Mouse (Mus musculus): Measurements from ENCODE around the gene Igfbp3.
"Not testable (repeated sequence)": the region's sequence is repeated elsewhere in the genome, so short reads cannot be mapped to it uniquely, and the experiment has no call there.

Igfbp3 gene

DNA sequence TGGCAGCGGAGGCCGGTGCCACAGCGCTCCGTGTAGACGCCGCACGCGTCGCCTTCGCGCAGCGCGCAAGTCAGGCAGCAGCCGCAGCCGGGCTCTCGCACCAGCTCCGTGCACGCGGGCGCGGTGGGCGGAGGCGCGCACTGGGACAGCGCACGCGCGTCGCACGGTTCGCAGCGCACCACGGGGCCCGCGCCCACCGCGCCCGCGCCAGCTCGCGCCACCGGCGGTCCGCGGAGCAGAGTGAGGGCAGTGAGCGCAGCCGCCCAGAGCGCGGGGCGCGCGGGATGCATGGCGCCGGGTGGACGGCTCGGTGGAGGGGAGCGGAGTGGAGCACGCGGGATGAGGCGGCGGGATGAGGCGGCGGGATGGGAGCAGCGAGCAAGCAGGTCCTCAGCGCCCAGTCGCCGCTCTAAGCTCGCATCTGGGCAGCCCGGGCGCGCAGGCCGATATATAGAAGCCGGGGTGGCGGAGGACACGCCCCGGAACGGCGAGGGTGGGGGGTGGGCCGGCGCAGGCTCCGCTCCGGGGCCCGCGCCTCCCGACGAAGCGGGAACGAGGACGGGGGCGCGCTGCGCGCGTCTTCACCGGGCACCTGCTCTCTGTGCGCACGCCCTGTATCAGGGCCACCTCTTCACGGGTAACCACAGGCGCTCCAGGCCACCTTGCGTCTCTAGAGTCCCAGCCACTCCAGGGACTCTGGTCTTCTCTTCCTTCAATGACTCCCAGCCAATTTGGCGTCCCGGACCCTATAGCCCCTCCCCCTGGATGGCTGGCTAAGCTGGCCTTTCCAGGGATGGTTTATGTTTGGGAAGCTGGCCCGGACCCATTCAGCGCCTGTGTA lies at the start of gene Igfbp3:
Igfbp3 (minus strand) TSS at position 423 of the 841 bp plus-strand sequence.
- peak; percentile 38 to 41 for DNase-seq (ENCODE audit: low spot score in 2 of 2)

GRCm38 (mm10) chr11:7250870-7251269 lies 37.1 kb upstream of the Igfbp3 start:
- no peak for DNase-seq (ENCODE audit: low spot score in 2 of 2)

DNA sequence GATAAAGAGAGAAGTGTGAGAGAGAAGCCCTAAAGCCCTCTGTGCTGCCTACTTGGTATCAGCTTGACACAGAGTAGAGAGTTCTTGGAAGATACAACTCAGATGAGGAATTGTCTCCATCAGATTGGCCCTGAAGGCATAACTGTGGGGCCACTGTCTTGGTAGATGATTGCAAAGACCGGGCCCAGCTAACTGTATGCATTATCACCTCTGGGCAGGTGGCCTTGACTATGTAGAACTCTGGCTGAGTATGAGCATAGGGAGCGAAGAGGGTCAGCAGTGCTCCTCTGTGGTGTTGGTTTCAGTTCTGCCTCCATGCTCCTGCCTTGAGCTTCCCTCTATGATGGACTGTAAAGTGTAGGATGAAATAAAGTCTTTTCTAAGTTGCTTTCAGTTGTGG lies 36.7 kb upstream of the Igfbp3 start:
- DNase-seq (ENCODE audit: low spot score in 2 of 2), result no peak

GRCm38 (mm10) chr11:7244782-7245181 lies 31.1 kb upstream of the Igfbp3 start:
- no peak for DNase-seq (ENCODE audit: low spot score in 2 of 2)

DNA sequence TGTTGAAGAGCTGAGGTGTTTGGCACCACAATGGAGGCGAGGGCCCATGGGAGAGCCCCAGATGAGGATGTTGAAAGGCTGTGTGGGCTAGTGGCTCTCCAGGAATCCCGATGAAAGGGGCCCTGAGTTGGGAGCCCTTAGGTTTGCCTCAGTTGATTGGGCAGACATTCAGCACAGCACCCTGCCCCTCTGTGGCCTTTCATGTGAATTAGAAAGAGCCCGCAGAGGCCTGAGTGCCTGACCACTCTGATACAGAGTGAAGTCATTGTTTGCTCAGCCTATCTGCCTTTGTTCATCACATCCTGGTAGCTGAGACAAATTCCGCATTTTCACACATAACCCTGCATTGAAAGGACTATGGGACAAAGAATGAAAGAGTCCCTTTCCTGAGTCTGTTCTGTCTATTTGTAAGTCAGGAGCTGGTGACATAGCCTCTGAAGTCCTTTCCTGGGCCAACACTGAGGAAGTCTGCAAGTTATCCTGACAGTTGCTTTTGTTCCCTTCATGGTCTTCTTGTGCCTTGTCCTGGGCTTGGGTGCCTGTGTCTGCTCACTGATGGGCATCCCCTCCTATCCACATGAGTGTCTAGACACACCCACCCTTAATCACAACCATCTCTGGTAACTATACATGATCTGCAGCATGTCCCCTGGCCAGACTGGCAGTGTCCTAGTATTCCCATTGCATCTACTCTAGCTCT lies 25.5 kb upstream of the Igfbp3 start:
- DNase-seq (ENCODE audit: low spot score in 2 of 2), result no peak

DNA sequence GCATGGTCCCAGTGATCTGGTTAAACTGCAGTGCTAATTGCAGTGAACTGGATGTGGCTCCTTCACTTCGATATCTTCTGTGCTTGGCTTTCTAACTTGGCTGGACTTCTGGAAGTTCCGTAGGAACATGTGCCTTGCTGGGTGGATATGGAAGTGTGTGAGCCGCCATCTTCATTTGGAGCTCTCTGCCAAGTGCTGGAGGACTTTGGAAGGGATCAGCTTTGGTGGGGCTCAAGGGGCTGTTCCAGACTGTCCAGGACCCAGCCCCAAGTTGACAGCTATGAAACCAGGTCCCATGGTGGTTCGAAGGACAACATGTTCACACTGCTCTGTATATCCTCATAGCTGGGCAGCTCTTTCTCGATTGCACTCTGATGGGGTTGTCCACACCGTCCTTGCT lies 24.8 kb upstream of the Igfbp3 start:
- no peak for DNase-seq (ENCODE audit: low spot score in 2 of 2)

DNA sequence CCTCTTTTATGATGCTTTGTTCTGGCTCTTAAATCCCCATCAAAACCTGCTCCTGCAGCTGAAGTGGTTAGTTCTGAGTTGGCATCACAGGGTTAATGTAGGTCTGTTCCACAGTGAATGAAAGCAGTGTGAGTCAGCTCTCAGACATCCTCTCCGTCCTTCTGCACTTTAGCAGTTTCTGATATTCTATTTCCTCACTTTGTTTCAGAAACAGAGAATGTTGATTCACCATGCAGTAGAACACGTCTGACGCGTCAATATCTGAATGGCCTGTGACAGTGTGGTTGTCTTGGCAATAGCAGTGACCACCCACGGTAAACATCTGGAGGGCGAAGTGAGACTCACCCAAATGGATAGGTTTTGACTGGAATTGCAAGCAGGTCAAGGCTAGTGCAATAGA lies 24.0 kb upstream of the Igfbp3 start:
- DNase-seq (ENCODE audit: low spot score in 2 of 2), result no peak

GRCm38 (mm10) chr11:7236751-7237150 lies 23.0 kb upstream of the Igfbp3 start:
- DNase-seq (ENCODE audit: low spot score in 2 of 2), result no peak

DNA sequence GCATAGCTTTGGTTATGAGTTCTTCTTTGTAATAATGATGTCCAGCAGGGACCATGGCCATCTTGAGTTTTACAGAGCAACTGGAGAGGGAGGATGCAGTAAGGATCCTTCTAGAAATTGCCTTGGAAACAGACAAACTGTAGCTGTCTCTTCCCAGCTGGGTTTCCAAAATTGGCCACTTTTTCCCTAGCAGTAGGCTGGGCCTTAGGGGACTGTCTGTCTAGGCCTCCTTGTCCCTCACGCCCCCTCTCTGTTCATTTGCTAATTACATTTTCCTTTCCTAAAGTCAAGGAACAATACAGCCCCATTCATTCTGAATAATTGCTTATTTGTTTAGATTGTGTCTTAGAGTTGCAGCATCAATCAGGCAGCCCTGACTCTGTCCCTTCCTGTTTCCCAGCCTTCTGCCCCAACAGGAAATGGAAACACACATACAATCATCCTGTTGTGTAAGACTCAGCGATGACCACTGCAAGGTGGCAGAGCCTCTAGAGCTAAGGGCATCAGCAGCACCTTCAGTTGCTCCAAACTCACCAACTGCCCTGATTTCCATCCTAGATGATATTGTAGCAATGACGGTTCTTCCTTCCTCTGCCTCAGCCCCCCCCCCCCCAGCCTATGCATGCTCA lies 21.4 kb upstream of the Igfbp3 start:
- DNase-seq (ENCODE audit: low spot score in 2 of 2), result no peak

- DNase-seq (ENCODE audit: low spot score in 2 of 2), result no peak
Measured at GRCm38 (mm10) chr11:7234436-7234835, 20.7 kb upstream of the Igfbp3 start.

DNA sequence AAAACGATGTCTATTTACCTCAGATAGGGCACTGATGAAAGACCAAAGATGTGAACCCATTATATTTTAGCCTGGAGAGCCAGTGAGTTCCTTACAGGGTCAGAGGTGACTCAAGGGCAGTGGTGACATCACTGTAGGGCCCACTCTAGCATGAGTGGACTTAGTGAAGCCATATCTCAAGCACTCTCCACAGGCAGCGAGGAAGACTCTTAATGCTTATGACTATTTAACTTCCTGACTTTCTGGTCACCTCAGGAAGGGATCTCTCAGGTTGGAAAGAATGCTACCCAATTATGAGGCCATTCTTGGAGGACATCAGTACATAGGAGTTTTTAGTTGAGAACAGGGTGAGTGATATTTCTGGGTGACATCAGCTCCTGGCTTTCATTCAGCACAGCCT lies 19.6 kb upstream of the Igfbp3 start:
- no peak for DNase-seq (ENCODE audit: low spot score in 2 of 2)

- no peak for DNase-seq (ENCODE audit: low spot score in 2 of 2)
Measured at GRCm38 (mm10) chr11:7231958-7232357, 18.2 kb upstream of the Igfbp3 start.

- no peak for DNase-seq (ENCODE audit: low spot score in 2 of 2)
Measured at GRCm38 (mm10) chr11:7230000-7230399, 16.3 kb upstream of the Igfbp3 start.

DNA sequence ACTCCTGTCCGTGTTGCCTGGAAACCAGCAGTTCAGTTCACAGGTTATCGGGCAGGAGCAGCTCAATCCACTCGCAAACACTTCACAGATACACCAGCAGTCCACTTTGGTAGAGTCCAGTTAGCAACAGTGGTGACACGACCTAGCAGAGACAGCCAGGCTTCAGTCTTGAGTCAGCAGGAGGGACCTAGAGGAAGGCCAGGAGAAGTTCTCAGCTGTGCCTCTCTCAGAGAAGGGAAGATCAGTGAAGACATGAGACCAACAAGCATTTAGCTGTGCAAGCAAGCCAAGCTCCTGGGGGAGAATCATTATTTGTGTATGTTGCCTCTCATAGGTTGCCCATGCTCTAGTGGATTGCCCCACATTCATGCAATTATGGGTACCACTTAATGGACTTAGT lies 14.4 kb upstream of the Igfbp3 start:
- DNase-seq (ENCODE audit: low spot score in 2 of 2), result no peak

DNA sequence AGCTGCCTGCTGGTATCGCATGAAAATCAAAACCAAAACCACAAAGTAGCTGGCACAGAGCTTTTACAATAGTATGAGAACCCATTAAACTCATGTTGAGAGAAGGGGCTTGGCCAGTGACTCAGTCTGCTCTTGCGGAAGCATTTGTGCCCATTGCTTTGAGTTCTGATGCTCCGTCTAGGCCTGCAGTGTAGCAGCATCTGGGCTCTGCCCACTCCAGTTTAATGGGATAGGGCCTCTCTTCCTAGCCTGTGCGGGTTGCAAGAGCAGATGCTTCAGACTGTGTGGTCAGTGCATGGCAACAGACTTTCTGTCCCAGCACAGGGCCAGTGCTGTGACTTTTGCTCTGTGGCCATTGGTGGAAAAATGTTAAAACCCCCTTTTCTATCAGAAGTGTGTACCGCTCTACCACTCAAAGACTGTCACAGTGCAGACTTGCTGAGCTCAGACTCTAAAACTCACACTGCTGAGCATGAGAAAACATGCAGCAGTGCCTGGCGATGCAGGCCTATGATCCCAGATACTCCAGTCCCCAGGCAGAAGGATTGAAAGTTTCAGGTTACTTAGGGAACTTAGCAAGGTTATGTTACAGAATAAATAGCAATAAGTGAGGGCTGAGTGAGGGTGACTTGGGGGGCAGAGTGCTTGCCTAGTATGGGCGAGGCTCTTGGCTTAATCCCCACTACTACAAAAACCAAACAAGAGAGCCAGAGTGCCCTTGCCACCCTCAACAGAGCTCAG lies 13.3 kb upstream of the Igfbp3 start:
- DNase-seq (ENCODE audit: low spot score in 2 of 2), result no peak

GRCm38 (mm10) chr11:7226200-7226599 lies 12.5 kb upstream of the Igfbp3 start:
- no peak for DNase-seq (ENCODE audit: low spot score in 2 of 2)

GRCm38 (mm10) chr11:7221826-7222225 lies 8.1 kb upstream of the Igfbp3 start:
- not testable (repeated sequence) for DNase-seq (ENCODE audit: low spot score in 2 of 2)

GRCm38 (mm10) chr11:7215703-7216102 lies 2.0 kb upstream of the Igfbp3 start:
- peak in 1 of 2 experiments; percentile 27 for DNase-seq (ENCODE audit: low spot score in 2 of 2)

DNA sequence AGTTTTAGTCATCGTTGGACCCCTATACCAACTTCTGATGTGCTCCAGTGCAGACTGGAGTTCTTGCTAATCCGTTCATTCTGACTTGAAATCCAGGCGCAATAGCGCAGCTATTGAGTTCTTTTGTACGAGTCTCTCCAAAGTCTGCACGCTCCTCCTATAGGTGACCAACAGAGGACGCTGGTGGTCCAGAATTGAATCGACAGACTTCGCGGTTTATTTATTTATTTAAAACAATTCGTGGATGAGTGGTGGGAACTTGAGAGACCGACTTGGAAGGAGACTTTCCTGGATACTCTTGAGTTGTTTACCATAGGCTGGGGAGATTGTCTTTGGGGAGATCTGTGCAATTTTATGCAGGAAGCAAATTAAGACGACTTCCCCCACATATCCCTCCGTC lies 1.0 kb upstream of the Igfbp3 start:
- peak in 1 of 2 experiments; percentile 59 for DNase-seq (ENCODE audit: low spot score in 2 of 2)

- DNase-seq (ENCODE audit: low spot score in 2 of 2), result no peak
Measured at GRCm38 (mm10) chr11:7214342-7214660, 578 bp upstream of the Igfbp3 start.

DNA sequence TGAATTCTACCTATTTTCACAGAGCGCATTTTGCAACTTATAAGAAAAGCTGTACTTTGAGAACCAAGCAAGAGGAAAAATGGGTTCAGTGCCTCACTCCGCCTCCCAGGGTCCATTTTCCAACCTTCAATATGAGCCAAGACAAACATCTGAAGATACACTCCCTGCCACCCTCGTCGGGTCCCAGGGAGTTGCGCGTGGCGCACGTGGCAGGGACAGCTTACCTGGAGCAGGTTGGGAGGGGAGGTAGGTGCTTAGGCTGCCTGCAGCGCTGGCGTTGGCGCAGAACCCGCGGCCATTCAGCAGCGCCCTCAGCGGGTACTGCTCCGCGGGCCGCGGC lies 592 bp downstream of the Igfbp3 start:
- DNase-seq (ENCODE audit: low spot score in 2 of 2), result no peak

GRCm38 (mm10) chr11:7212126-7212798 lies 1.5 kb downstream of the Igfbp3 start:
- DNase-seq (ENCODE audit: low spot score in 2 of 2), result no peak

Data from heart, adult 9 months (tissue).